Mouse (Mus musculus) embryonic fibroblast, embryonic 13.5 days (primary cell): Measurements from ENCODE around the gene P2ry6. TPM values are rescaled to one million over a fixed set of nuclear protein-coding genes. Genes with fewer than 3 reads are reported as not detected.

Experiments used
- H3K27ac ChIP-seq: 2 replicates; pipeline ENCODE4 v1.5.1; 2012; ENCODE audit warnings: low read length, control low read depth, inconsistent platforms; ENCODE audit not compliant: insufficient read depth
- H3K4me1 ChIP-seq: 2 replicates; pipeline ENCODE4 v1.6.1; 2011; ENCODE audit warnings: low read length; ENCODE audit not compliant: control insufficient read depth, insufficient read depth
- H3K4me3 ChIP-seq: 2 replicates; pipeline ENCODE4 v1.5.1; 2011; ENCODE audit warnings: mild to moderate bottlenecking, control low read depth, low read length; ENCODE audit not compliant: insufficient read depth
- CTCF ChIP-seq: IDR thresholded peaks from 2 replicates; pipeline ENCODE4 v1.5.1; 2011; ENCODE audit warnings: mild to moderate bottlenecking, control low read depth, low read length, moderate library complexity, borderline replicate concordance; ENCODE audit not compliant: insufficient read depth
- POLR2A ChIP-seq: IDR thresholded peaks from 2 replicates; pipeline ENCODE4 v1.6.1; 2011; ENCODE audit warnings: low read depth, mild to moderate bottlenecking, control low read depth, low read length, moderate library complexity
- polyA plus RNA-seq: library from polyadenylated mRNA; stranded (reverse); fragments of >200 nt; gene quantifications from 2 replicates; pipeline ENCODE4 v1.2.4, GENCODE M21; 2011; ENCODE audit warnings: low read depth; ENCODE audit not compliant: missing spikeins, insufficient read length

P2ry6 gene
- polyA plus RNA-seq, 1 experiment: 1.4 TPM

GRCm38 (mm10) chr7:100930619-100931315, 43.7 kb downstream of the P2ry6 start:
- H3K4me3 ChIP-seq: peak overlapping the region; percentile 60
- H3K27ac ChIP-seq: peak overlapping the region; percentile 98
- TF ChIP-seq POLR2A (peak; percentile 64), CTCF (no peak)
- H3K4me1 ChIP-seq: no peaks in the 10 kb centered on the region

DNA sequence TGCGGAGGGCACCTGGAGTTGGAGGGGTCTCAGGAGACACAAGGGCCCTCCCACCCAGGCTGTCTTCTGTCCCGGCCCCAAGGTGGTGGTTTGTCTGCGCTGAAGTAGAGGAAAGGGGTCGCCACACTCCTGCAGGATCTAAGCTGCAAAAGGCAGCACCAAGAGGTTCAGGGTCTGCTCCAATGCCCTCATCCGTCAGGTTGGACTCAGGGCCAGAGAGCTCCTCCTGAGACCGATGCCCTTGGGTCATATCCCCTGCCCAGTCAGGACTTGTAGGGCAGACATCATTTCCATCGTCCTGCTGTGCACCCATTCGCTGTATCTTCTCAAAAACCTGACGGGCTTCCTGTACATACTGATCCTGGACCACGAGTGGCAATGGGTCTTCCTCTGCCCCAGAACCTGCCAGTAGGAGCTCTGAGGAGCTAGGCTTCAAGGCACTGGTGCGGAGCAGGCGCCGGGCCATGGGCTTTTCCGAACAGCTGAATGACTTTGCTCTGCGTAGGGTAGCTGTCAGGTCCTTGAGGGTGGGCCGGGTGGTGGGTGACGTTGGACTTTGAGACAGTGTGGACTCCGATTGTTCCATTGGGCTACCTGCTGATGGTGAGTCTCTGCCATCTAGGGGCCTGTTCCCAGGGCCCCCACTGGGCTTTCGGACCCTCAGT, 44.7 kb downstream of the P2ry6 start:
- peak overlapping the region; percentile 60 for H3K4me3 ChIP-seq
- no peak for TF ChIP-seq POLR2A
- TF ChIP-seq CTCF: no peak
- H3K4me1 ChIP-seq: peaks cover 6% of the 10 kb centered on the region
- no peak overlapping the region for H3K27ac ChIP-seq

- H3K4me3 ChIP-seq: peak overlapping the region; percentile 60
- TF ChIP-seq POLR2A (no peak), CTCF (no peak)
- H3K27ac ChIP-seq: no peak overlapping the region
- peaks cover 11% of the 10 kb centered on the region for H3K4me1 ChIP-seq
Measured at GRCm38 (mm10) chr7:100928456-100928855, 46.0 kb downstream of the P2ry6 start.

DNA sequence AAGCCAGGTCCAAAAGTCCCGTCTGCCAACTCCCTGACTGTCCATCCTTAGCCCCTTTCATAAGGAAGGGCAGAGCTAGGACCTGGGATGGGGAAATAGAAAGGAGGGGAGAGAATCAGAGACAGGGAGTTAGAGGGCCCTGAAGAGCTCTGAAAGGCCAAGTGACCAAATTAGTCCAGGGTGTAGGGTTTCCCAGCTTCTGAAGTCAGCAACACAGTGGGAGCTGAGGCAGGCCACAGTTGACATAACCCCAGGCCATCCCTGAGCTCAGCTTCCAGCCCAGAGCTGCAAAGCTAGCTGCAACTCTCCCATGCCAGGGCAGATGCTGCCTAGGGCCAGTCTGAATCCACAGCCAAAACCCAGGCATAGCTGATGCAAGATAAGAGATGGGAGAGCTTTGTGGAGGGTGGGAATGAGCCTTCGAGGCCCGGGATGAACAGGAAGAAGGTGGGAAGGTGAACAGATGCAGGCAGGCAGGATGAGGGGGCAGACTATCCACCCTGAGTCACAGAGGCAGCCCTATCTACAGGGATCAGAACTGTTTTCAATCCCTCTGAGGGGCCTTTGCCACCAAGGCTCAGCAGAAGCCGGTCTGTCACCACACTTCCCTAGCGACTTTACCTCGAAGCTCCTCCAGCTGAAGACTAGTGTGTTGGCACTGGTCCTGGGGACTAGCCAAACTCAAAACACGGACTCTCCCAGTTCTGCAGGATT, 47.0 kb downstream of the P2ry6 start:
- peak overlapping the region; percentile 60 for H3K4me3 ChIP-seq
- H3K27ac ChIP-seq: peak overlapping the region; percentile 59
- TF ChIP-seq POLR2A (no peak; the same call in 1 of the 2 replicates), CTCF (no peak)
- H3K4me1 ChIP-seq: peaks cover 15% of the 10 kb centered on the region

DNA sequence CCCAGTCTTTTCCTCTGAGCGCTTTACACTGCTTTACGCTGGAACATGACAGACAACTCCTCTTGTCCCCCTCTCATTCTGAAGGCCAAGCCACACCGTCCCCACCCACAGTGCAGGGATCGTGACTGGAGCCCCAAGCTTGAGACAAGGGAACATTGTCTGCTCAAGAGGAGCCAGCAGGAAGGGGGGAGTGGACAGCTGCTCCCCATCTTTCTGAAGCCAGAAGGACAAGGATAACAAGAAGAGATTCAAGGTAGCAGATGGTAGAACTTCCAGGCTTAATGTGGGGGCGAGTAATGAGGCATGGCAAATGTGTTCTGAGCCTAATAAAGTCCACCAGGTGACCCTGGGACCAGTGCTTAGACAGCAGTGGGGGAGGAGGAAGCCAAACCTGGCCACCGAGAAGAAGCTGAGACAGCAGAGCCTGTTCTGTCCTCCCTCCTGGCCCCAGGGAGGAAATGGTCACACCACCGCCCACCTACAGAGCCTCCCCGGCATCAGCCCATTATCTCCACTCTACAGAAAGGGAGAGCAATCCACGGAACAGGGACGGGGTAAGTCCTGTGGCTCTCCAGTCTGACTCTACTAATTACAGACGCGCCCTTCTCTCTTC, 48.0 kb downstream of the P2ry6 start:
- Histone ChIP-seq H3K4me1 (peaks cover 15% of the 10 kb centered on the region), H3K4me3 (peak overlapping the region; percentile 60), H3K27ac (peak overlapping the region; percentile 59)
- TF ChIP-seq POLR2A: peak; percentile 16; the same call in 1 of the 2 replicates
- no peak for TF ChIP-seq CTCF

- Histone ChIP-seq H3K4me1 (peaks cover 21% of the 10 kb centered on the region), H3K27ac (peak overlapping the region; percentile 59), H3K4me3 (peak overlapping the region; percentile 60)
Measured at GRCm38 (mm10) chr7:100924674-100925445, 49.6 kb downstream of the P2ry6 start.

GRCm38 (mm10) chr7:100924200-100924599, 50.2 kb downstream of the P2ry6 start:
- peak overlapping the region; percentile 59; the same call in 1 of the 2 replicates for H3K27ac ChIP-seq
- H3K4me3 ChIP-seq: peak overlapping the region; percentile 60; the same call in 1 of the 2 replicates
- H3K4me1 ChIP-seq: peaks cover 24% of the 10 kb centered on the region
- TF ChIP-seq CTCF (no peak), POLR2A (no peak)

More at GRCm38 (mm10) chr7:100924674-100925445, 49.6 kb downstream of the P2ry6 start:
- TF ChIP-seq CTCF (no peak), POLR2A (no peak)

GRCm38 (mm10) chr7:100922907-100923306, 51.5 kb downstream of the P2ry6 start:
- Histone ChIP-seq H3K4me3 (no peak overlapping the region), H3K4me1 (peaks cover 33% of the 10 kb centered on the region), H3K27ac (no peak overlapping the region)
- TF ChIP-seq CTCF: no peak
- no peak for TF ChIP-seq POLR2A

- TF ChIP-seq POLR2A: no peak
- Histone ChIP-seq H3K4me3 (no peak overlapping the region), H3K4me1 (peaks cover 47% of the 10 kb centered on the region), H3K27ac (no peak overlapping the region)
Measured at GRCm38 (mm10) chr7:100921289-100921688, 53.2 kb downstream of the P2ry6 start.
